In the genomic region with DNA sequence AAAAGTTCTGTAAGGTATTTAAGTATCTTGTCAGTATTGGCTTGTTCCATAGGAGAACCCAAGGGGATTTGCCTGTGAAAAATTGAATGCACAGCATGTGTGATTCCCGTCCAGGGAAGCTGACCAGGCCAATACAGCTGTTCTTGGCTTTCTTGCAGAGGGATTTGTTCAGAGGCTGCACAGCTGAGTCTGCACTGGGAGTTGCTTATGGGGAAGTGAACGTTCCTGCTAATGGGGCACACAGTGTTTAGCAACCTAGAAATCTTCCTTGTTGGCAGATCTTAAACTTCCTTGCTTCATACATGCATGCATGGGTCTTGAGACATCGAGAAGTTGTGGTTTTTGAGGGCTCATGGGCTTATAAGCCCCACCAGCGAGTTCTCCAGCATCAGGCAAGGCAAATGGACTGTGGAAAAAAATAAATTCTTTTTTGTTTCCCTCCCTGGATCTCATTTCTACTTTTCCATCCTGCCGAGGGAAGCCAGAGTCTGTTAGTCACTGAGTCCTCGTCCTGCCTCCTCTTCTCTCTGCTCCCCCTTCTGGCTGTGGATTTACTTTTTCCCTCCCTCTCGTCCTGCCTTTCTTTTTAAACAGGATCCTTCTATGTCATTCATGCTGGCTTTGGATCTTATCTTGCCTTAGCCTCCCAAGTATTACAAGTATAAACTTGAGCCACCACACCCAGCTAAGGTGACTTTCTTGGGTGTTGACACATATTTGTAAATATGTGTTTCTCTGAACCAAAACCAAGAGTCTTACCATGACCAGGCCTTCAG, we compare ENCODE assay signal across 1 mouse cellular context.
TF ChIP-seq lines count a peak whose summit lies in the region.

No protein-coding gene starts in this region.

TF ChIP-seq in myocyte, 11 proteins besides CTCF, POLR2A, EP300 and RAD21:
- TF ChIP-seq TCF12 (IDR thresholded peaks at IDR 0.05; ENCODE audit: insufficient read depth, poor library complexity, severe bottlenecking) (no peak), MYOG (IDR thresholded peaks at IDR 0.05; ENCODE audit: control insufficient read depth in 1 of 3, insufficient read depth in 1 of 3, insufficient read length in 2 of 3, low read depth in 2 of 3) (peak in 1 of 3 experiments; percentile 27)
